Mouse (Mus musculus): ENCODE results near the gene Hras. TPM values are rescaled to one million over a fixed set of nuclear protein-coding genes. Genes with fewer than 3 reads are reported as not detected.

Gene Hras
- polyA plus RNA-seq (2014; fragmentation: Illumina TruSeq; extraction: RNeasy Lipid Tissue Mini Kit (QIAGEN cat#74804)): 3.6 TPM

DNA sequence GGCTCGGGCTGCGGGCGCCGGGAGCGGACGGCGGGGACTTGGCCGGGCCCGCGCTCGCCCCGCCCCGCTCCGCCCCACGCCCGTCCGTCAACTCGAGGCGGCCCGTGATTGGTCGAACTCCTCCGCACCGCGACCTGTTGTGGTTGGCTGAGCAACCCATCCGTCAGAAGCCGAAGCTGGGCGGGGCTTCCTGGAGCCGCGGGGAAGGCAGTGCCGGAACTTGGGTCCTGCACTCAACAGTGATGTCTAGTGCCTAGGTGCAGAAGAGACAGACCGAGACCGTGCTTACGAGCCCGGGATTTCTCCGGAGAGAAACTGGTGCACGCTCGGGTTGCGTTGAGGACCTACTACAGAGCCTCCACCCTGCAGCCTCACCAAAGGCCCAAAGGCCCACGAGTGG, at the start of gene Hras, which contains the start of gene Lrrc56:
Gene Hras, minus strand, starts transcription at position 58 of the 400 bp plus-strand sequence.
Gene Lrrc56, plus strand, starts transcription at position 210 of the 400 bp plus-strand sequence.

DNA sequence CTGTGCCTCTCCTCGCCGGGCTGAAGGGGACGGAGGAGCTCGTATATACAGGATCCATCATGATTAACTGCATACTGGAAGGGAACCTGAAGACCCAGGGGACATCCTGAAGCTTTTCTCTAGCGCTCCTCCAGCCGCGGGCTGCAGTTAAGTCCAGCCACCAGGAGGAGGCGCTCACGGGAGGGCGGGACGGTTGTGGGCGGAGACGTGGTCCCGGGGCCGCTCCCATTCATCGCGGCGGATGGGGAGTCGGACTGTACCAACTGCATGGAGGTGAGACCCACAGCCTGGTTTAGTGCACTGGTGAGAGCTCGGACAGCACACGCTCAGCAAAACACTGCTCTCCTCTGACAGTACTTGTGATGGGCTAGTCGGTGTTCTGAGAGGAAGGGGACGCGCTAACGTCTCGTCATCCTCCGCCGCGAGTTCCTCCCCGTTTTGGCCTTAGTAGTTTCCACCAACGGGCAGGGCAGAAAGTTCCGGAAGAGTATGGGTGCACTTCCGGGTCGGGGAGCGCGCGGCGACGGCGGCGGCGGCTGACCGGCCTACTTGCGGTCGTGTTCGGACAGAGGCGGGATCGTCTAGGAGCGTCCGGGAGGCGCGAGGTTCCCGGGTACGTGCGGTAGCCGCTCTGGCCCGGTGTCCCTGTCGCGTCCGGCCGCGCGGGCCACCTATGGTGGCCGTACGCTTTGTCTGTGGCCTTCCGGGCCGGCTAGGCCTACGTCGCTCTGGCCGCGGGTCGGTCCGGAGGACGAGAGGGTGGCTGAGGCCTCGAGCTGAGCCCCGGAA, 34.7 kb upstream of the Hras start, which contains the start of gene Phrf1:
Gene Phrf1, plus strand, starts transcription at position 506 of the 789 bp plus-strand sequence.

DNA sequence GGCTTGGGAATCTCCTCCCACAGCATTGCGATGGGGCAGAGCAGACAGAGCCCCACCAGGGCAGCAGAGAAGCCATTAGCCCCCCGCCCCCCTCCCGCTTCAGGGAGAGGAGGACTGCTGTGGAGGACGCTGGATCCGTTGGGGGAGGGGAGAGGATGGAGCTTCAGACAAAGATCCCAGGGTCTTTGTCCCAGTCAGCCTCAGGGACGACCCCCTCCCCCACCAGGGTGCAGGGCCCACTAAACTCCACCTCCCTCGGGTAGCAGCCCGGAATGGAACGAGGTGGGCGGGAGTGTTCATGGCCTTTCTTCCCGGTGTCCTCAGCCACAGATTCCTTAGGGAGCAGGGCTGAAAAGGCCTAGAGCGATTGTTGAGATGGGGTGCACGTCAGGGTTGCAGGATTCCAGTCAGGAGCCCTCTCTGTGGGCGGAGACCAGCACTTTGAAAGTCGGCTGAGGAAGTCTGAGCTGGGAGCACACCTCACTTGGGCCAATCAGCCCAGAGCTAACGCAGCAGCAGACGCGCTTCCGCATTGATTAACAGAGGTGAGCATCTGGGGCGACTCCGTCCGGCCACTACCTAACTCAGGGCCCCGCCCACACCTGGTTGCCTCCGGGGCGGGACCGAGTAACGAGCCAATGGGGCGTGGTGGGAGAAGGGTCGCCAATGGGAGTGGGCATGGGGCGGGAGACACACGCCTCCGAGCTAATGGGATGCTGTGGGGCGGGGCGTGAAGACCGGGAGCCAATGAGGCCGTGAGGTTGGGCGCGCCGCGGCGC, 21.5 kb upstream of the Hras start, which contains the start of gene Rassf7:
Gene Rassf7, plus strand, starts transcription at position 760 of the 779 bp plus-strand sequence.

DNA sequence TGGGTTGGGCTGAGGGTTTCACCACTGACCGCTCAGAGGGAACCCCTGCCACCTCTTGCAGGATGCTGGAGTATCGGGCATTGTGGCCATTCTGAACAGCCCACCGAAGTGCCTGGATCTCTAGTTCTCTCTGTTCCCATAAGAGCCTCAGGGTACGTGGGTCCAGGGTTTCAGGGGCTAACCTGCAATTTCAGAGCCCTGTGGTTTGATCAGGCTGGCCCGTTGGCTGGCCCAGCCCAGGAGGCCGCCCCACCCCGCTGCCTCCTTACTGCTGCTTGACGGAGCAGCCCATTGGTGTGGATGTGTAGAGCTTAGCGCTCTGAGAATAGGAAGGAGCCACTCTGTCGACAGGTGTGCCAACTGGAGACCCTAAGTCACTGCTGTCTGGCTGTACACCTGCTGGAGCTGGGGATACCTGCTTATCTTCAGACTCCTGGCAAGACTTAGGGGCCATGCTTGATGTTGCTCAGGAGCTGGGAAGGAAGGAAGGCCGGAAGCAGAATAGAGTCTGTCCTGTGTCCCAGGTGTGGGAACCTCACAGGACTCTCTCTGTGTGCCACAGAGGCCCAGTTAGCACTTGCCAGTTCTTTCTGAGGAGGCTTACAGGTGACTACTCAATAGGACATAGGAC, 19.9 kb upstream of the Hras start, which contains the start of gene Lmntd2:
Gene Lmntd2, minus strand, starts transcription at position 476 of the 631 bp plus-strand sequence.

DNA sequence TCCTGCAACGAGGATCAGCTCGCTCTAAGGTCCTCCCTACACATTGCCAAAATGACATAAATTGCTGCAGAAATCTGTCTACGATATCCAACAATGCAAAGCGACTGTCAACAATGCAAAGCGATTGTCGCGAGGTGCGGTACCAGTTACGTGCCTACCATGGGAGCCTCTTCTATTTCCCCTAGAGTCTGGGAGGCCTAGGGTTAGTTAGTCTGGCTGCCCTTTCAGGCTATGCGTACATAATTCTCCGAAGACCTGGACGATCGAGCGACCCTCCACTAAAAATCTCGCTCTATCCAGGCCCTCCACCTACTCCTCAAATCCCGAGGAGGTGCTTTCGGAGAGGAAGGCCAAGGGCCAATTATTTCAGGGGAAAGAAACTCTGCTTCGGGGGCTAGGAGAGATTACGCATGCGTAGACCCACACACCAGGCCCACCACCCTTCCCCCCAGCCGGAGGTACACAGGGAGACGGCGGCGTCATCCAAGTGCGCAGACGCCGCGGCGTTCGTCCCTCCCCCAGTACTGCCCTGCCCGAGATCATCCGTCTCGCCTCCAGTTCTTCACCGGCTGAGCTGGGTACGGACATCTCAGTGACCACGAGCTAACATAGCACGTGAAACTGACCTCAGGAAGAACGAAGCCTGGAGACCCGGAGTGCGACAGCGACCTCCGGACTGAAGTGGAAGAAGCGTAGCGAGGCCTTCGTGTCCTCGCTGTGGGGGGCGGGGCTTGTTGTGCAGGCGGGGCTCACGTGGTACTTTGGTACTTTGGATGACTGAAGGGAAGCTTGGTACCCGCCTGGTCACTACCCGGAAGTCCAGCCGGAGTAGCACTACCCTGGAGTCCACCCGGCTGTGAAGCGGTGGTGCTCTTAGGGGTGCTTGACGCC, 21.4 kb downstream of the Hras start, which contains the start of gene Rnh1:
Gene Rnh1, minus strand, starts transcription at position 742 of the 891 bp plus-strand sequence.

Other genes starting within 250 kb of the Hras start
- gene Ifitm5, start 243.7 kb downstream of the Hras start, polyA plus RNA-seq (2014; fragmentation: Illumina TruSeq; extraction: RNeasy Lipid Tissue Mini Kit (QIAGEN cat#74804)): not detected
- gene Gm45717, start 238.1 kb downstream of the Hras start, polyA plus RNA-seq (2014; fragmentation: Illumina TruSeq; extraction: RNeasy Lipid Tissue Mini Kit (QIAGEN cat#74804)): not detected
- gene Ifitm2, start 238.0 kb downstream of the Hras start, polyA plus RNA-seq (2014; fragmentation: Illumina TruSeq; extraction: RNeasy Lipid Tissue Mini Kit (QIAGEN cat#74804)): 100 TPM
- gene Ifitm1, start 226.8 kb downstream of the Hras start, polyA plus RNA-seq (2014; fragmentation: Illumina TruSeq; extraction: RNeasy Lipid Tissue Mini Kit (QIAGEN cat#74804)): 17.8 TPM
- 13.0 TPM for gene Ifitm3, start 183.2 kb downstream of the Hras start, polyA plus RNA-seq (2014; fragmentation: Illumina TruSeq; extraction: RNeasy Lipid Tissue Mini Kit (QIAGEN cat#74804))
- gene Ifitm6, start 176.1 kb downstream of the Hras start, polyA plus RNA-seq (2014; fragmentation: Illumina TruSeq; extraction: RNeasy Lipid Tissue Mini Kit (QIAGEN cat#74804)): 3.7 TPM
- gene Gm17387, start 164.9 kb downstream of the Hras start, polyA plus RNA-seq (2014; fragmentation: Illumina TruSeq; extraction: RNeasy Lipid Tissue Mini Kit (QIAGEN cat#74804)): not detected
- not detected for gene B4galnt4, start 132.9 kb downstream of the Hras start, polyA plus RNA-seq (2014; fragmentation: Illumina TruSeq; extraction: RNeasy Lipid Tissue Mini Kit (QIAGEN cat#74804))
- not detected for gene Pkp3, start 115.8 kb downstream of the Hras start, polyA plus RNA-seq (2014; fragmentation: Illumina TruSeq; extraction: RNeasy Lipid Tissue Mini Kit (QIAGEN cat#74804))
- gene Sigirr, start 93.4 kb downstream of the Hras start, polyA plus RNA-seq (2014; fragmentation: Illumina TruSeq; extraction: RNeasy Lipid Tissue Mini Kit (QIAGEN cat#74804)): not detected
- gene Ano9, start 76.2 kb downstream of the Hras start, polyA plus RNA-seq (2014; fragmentation: Illumina TruSeq; extraction: RNeasy Lipid Tissue Mini Kit (QIAGEN cat#74804)): not detected
- 21.8 TPM for gene Ptdss2, start 71.6 kb downstream of the Hras start, polyA plus RNA-seq (2014; fragmentation: Illumina TruSeq; extraction: RNeasy Lipid Tissue Mini Kit (QIAGEN cat#74804))
- 1.00 TPM for gene Rnh1, start 21.1 kb downstream of the Hras start, polyA plus RNA-seq (2014; fragmentation: Illumina TruSeq; extraction: RNeasy Lipid Tissue Mini Kit (QIAGEN cat#74804))
- gene Lrrc56, start 152 bp upstream of the Hras start, polyA plus RNA-seq (2014; fragmentation: Illumina TruSeq; extraction: RNeasy Lipid Tissue Mini Kit (QIAGEN cat#74804)): 0.77 TPM
- gene Lmntd2, start 20.1 kb upstream of the Hras start, polyA plus RNA-seq (2014; fragmentation: Illumina TruSeq; extraction: RNeasy Lipid Tissue Mini Kit (QIAGEN cat#74804)): not detected
- 0.80 TPM for gene Rassf7, start 21.9 kb upstream of the Hras start, polyA plus RNA-seq (2014; fragmentation: Illumina TruSeq; extraction: RNeasy Lipid Tissue Mini Kit (QIAGEN cat#74804))
- gene Phrf1, start 34.8 kb upstream of the Hras start, polyA plus RNA-seq (2014; fragmentation: Illumina TruSeq; extraction: RNeasy Lipid Tissue Mini Kit (QIAGEN cat#74804)): 26.7 TPM
- gene Irf7, start 72.5 kb upstream of the Hras start, polyA plus RNA-seq (2014; fragmentation: Illumina TruSeq; extraction: RNeasy Lipid Tissue Mini Kit (QIAGEN cat#74804)): 7.9 TPM
- gene Cdhr5, start 82.8 kb upstream of the Hras start, polyA plus RNA-seq (2014; fragmentation: Illumina TruSeq; extraction: RNeasy Lipid Tissue Mini Kit (QIAGEN cat#74804)): 1.1 TPM
- not detected for gene Sct, start 85.1 kb upstream of the Hras start, polyA plus RNA-seq (2014; fragmentation: Illumina TruSeq; extraction: RNeasy Lipid Tissue Mini Kit (QIAGEN cat#74804))
- gene Drd4, start 98.0 kb upstream of the Hras start, polyA plus RNA-seq (2014; fragmentation: Illumina TruSeq; extraction: RNeasy Lipid Tissue Mini Kit (QIAGEN cat#74804)): not detected
- 1.5 TPM for gene Deaf1, start 133.7 kb upstream of the Hras start, polyA plus RNA-seq (2014; fragmentation: Illumina TruSeq; extraction: RNeasy Lipid Tissue Mini Kit (QIAGEN cat#74804))
- gene Tmem80, start 133.7 kb upstream of the Hras start, polyA plus RNA-seq (2014; fragmentation: Illumina TruSeq; extraction: RNeasy Lipid Tissue Mini Kit (QIAGEN cat#74804)): 9.4 TPM
- not detected for gene Eps8l2, start 144.9 kb upstream of the Hras start, polyA plus RNA-seq (2014; fragmentation: Illumina TruSeq; extraction: RNeasy Lipid Tissue Mini Kit (QIAGEN cat#74804))
- 7.8 TPM for gene Taldo1, start 198.2 kb upstream of the Hras start, polyA plus RNA-seq (2014; fragmentation: Illumina TruSeq; extraction: RNeasy Lipid Tissue Mini Kit (QIAGEN cat#74804))
- 15.2 TPM for gene Gatd1, start 220.1 kb upstream of the Hras start, polyA plus RNA-seq (2014; fragmentation: Illumina TruSeq; extraction: RNeasy Lipid Tissue Mini Kit (QIAGEN cat#74804))
- not detected for gene Cend1, start 235.5 kb upstream of the Hras start, polyA plus RNA-seq (2014; fragmentation: Illumina TruSeq; extraction: RNeasy Lipid Tissue Mini Kit (QIAGEN cat#74804))
- gene Slc25a22, start 243.9 kb upstream of the Hras start, polyA plus RNA-seq (2014; fragmentation: Illumina TruSeq; extraction: RNeasy Lipid Tissue Mini Kit (QIAGEN cat#74804)): 0.46 TPM